Mouse (Mus musculus): ENCODE measurements around the gene Ipo5.

The Ipo5 gene

DNA sequence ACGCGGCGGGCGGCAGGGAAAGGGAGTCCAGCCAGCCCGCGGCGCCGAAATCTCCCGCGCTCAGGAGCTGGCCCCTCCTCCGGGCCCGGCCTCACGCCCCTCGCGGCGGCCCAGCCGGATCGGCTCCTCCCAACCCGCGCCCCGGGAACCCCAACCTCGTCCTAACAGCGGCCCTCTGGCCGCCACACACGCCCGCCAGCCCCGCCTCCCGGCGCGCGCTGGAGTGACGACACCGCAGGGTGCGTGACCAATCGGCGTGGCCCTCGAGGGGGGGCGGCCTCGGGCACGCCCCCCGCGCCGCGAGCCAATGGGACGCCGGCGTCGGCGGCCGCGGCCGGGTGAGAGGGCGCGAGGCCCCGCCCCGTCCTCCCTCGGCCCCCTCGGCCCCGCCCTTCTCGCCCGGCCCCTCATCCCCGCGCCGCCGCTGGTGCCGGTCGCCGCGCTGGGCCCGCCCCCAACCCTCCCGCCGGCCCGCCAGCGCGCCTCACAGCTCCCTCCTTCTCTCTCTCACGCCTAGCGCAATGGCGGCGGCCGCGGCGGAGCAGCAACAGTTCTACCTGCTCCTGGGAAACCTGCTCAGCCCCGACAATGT is at the start of gene Ipo5:
Ipo5 (plus strand) TSS at position 492 of the 592 bp plus-strand sequence.
- DNase-seq (ENCODE audit: low read depth, low spot score), result peak; percentile 93

DNA sequence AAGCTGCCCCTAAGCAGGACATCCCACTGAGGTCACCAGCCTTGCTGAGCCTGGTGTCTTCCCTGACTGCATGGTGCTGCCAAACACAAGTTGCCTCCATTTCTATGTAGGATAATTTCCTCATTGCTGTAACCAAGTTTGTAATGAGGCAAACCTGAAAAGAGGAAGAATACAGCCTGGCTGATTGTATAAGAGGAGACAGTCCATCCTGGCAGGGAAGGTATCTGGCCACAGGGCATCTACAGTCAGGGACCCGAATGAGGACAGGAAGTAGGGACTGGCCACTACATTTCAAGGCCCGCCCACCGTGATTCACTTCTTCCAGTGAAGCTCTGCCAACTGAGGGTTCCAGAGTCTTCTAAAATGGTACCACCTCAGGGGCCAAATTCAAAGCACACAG is 47.8 kb upstream of the Ipo5 start:
- DNase-seq (ENCODE audit: low read depth, low spot score), result no peak

DNA sequence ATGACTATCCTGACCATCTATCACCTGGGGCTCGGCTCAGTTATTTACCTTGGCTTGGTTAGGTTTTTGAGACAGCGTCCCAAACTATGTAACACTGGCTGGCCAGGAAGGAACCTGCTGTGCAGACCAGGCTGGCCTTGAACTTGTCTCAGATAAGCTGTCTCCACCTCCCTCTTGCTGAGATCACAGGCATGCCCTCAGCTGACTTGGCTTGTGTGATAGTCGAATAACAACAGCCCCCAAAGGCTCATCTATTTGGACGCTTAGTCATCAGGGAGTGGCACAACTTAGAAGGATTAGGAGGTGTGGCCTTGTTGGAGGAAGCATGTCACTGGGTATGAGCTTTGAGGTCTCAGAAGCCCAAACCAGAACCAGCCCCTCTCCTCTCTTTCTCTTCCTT is 46.1 kb upstream of the Ipo5 start:
- peak; percentile 68 for DNase-seq (ENCODE audit: low read depth, low spot score)

DNA sequence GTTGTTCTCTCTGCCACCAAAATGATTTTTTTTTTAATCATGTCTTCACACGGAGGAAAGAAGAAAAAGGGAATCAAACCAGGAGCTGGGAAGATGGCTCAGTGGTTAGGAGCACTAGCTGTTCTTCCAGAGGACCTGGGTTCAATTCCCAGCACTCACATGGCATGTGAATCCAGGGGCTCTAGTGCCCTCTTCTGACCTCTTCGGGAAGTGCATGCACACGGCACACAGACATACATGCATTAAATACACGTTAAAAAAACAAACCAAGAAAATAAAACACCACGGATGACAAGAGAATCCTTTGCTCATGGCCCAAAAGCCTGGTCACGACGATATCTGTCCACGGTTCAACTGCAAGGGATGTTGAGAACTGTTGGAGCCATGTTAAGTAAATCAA is 44.5 kb upstream of the Ipo5 start:
- DNase-seq (ENCODE audit: low read depth, low spot score), result peak; percentile 36

DNA sequence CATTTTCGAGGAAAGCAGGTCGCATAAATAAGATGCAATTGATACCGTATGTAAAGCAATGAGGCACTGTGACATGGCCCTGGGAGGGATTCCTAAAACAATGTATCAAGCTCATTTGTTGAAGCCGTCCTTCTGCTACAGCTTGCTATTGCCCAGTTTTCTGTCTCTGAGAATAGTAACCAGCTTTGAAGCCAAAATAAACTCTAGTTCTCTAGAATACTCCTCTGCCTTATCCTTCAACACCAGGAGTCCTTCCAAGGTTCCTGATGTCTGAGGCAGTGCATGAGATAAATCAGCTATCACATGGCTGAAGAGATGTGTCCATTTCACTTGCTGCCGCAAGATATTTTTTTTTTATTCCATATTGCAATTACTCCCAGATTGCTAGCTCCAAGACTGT is 43.9 kb upstream of the Ipo5 start:
- DNase-seq (ENCODE audit: low read depth, low spot score), result no peak

DNA sequence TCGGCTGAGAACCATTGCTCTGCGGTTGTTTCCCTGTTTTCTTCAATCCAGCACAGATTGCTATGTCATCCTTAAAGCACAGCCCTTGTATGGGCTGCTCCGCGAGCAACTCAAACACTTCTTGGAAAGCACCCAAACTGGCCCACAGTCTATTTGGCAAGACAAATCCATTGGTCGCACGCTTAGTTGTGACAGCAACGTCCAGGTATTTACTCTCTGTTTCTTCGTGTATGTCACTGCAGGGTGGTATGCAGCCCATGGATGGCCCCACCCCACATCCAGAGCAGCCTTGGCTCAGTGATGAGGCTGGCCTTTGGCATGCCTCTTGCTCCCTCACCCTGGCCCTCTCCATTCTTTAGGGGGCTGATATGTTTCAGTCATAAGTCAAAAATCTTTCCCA is 42.5 kb upstream of the Ipo5 start:
- no peak for DNase-seq (ENCODE audit: low read depth, low spot score)

DNA sequence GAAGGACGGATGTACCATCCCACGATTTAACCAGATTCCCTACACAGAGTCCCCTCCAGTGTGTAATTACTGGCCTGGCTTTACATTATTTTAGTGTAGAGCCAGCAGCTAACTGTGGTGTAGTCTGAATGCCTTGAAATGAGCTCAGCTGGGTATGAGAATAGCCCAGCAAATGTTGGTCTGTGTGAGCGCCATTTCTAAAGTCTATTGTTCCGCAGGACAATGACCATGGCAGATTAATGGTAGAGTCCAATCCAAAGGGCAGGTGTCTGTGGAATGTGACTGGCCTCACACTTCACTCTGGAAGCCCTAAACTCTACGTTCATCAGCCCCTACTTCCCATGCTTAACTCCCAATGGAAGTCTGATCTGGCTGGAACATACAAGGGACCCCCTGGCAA is 40.3 kb upstream of the Ipo5 start:
- DNase-seq (ENCODE audit: low read depth, low spot score), result no peak

DNA sequence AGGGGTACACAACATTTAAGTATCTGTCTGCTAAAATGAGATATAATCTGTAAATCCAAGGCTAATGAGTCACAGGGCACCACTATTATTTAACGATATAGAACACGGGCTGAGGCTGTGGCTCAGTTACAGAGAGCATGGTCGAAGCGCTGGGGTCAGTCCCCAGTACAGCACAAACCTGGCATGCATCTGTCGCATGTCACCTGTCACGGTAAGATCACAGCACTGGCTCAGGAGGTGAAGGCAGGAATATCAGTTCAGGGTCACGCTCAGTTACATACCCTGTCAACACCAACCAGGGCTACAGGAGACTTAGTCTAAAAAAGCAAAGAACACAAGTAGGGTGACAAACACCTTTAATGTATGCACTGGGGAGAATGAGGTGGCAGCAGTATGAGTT is 36.6 kb upstream of the Ipo5 start:
- DNase-seq (ENCODE audit: low read depth, low spot score), result no peak

DNA sequence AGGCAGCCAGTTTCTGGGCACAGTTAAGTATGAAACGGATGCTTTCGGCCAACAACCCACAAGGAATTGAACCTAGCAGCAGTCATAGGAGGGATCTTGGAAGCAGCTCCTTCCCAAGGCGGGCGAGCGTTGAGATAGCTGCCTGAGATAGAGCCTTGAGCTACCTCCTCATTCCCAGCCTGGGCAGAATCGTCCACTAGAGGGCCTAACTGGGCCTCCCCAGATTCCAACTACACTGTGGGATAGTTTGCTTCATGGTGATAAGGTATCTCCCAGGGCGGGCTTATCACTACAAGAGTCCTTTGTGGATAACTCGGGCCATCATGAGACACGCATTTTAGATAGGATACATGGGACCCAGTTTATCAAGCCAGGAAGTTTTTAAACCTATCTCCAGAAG is 35.9 kb upstream of the Ipo5 start:
- peak; percentile 56 for DNase-seq (ENCODE audit: low read depth, low spot score)

DNA sequence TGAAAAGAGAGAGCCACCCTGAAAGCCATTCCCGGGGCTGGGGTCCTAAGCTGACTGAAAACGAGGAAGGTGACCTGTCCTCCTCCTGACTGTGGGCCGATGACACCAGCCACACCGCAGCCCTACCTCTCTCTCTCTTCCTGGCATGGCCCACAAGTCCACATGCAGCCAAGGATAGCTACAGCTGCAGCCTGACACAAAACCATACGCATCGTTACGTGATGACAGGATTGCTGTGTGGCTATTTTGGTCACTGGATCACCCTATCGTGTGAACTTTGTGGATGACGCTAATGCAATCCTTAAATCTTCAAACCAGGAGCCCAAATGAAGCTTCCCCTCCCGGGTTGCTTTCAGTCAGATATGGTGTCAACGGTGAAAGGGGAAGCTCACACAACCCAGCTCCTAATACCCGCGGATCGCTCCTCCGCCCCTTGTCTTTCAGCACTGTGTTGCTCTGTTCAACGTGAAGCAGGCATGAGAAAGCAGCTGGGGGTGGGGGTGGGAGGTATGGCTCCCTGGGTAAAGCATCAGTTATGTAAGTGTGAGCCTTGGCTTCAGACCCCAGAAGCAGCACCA is 35.1 kb upstream of the Ipo5 start:
- no peak for DNase-seq (ENCODE audit: low read depth, low spot score)

DNA sequence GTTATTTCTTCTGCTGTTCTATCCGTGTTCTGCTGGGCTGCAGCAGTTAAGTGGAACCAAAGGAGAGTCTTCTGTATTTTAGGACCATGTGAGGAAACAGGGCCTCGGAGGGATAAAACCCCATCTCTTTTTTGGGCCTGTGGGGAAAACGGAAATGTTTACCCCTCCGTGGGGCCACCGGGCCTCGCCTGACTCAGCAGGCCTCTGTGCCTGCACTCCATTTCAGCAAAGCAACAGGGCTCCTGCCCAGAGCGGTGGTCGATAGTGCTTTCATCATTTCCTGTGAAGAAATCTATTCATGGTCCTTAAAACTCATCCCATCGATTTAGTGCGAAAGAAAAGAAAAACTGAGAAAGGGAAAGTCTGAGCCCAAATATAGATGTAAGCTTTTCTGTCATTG is 33.9 kb upstream of the Ipo5 start:
- no peak for DNase-seq (ENCODE audit: low read depth, low spot score)

DNA sequence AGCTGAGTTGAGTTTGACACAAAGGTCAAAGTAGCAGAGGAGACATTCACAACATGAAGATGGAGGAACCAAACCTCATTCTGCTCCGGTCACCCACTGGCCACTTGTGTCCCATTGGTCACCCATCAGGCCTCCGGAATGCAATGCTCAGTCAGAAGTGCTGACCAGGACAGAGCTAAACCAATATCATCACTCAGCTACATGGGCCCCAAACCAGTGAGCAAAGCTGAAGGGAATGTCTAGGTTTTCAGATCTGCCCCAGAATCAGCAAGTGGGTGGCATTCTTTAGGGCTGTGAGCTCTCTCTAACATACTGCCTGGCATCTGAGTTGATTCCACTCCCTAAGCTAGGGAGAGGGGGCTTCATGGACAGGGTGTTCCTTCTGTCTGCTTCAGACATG is 32.0 kb upstream of the Ipo5 start:
- DNase-seq (ENCODE audit: low read depth, low spot score), result no peak

DNA sequence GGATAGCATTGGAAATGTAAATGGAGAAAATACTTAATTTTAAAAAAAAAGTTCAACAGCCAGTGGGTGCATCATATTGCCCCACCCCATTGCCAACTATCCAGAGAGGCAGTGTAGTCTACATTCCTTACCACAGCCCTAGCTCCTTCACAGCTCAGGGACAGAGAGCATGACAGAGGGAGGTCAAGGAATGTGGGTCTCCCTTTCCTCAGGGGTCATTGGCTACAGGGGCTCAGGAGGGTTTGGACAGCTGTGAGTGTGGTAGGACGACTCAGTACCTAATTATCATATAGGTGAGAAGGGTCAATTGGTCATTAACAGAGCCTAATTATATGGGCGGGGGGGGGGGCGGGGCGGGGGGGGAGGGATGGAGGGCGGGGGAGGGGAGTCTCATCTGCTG is 30.4 kb upstream of the Ipo5 start:
- peak; percentile 58 for DNase-seq (ENCODE audit: low read depth, low spot score)

DNA sequence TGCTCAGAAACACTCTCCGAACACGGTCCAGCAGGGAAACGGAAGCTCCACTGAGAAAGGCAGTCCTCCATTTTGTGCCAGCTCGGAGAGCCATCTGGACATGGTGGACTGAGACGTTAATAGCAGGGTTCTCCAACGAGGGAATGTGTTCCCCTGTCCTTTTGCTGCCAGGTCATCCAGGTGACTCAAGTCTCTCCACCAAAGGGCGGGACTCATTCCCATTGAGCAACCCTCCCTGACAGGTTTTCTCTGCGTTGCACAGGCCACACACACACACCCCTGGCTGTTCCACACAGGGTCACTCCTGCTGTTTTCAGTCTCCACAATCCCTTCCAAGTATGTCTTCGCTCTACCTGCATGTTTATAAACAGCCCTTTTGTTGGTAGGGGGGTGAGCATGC is 30.0 kb upstream of the Ipo5 start:
- DNase-seq (ENCODE audit: low read depth, low spot score), result peak; percentile 46

DNA sequence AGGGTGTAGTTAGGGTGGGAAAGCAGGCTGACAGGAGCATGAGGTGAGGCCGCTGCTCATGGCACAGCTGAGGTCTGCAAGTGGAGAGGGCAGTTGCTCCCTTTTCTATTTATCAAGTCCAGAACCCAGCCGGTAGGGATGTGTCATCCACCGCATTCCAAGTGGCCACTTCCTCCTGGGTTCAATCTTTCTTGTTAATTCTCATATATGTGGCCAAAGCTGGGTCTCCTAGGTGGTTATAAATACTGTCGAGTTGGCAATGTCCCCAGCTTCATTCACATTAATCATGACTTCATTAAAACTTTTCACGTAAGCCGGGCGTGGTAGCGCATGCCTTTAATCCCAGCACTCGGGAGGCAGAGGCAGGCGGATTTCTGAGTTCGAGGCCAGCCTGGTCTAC is 22.3 kb upstream of the Ipo5 start:
- DNase-seq (ENCODE audit: low read depth, low spot score), result no peak

DNA sequence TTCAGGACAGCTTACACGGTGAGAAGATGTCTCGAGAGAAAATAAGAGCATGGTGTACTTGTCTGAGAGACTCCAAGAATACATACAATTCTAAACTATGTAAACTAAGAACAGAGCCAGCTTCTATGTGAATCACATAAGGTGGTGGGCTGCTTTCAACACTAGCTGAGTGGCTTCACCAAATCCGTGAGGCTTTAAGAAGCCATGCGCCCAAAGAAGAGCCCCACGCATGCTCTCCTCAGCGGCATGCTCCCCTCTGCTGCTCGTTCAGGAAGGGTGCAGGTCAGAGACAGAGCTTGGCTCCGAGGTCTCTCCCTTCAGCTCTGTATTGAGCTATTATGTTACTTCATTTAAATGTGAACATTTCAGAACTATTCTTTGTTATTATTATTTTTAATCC is 18.7 kb upstream of the Ipo5 start:
- DNase-seq (ENCODE audit: low read depth, low spot score), result no peak

DNA sequence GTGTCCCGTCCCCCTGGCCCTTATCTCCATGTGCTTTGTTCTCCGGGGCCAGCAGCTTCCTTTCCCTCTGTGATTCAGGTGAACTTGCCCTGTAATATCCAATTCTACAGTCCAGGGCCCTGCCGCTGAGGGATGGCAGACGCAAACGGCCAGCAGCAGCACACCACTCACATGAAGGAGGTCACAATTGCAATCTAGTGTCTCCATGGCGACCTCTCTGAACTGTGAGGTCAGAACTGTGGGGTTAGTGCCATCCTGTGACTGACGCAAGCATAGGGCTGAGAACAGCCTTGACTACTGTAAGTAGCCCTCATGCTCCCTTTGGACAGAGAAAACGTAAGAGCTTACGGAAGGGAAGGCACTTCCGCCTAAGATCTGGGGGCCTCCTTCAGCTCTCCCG is 14.4 kb upstream of the Ipo5 start:
- DNase-seq (ENCODE audit: low read depth, low spot score), result peak; percentile 22

DNA sequence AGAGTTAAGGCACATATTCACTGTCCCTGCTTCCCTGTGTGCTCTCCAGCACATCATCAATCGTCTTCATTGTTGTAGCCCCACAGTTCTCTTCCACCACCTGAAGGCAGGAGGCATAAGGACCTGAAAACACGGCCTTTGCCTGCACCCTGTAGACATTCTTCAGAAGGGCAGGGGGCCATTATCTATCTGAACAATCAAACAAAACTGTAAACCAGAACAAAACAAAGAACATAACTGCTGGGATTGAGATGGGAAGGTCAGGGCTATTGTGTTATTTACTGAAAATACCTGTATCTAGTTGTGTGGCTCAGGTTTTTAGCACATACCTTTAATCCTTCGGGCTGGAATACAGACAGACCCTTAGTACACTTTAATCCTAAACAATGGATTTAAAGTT is 12.1 kb upstream of the Ipo5 start:
- no peak for DNase-seq (ENCODE audit: low read depth, low spot score)

DNA sequence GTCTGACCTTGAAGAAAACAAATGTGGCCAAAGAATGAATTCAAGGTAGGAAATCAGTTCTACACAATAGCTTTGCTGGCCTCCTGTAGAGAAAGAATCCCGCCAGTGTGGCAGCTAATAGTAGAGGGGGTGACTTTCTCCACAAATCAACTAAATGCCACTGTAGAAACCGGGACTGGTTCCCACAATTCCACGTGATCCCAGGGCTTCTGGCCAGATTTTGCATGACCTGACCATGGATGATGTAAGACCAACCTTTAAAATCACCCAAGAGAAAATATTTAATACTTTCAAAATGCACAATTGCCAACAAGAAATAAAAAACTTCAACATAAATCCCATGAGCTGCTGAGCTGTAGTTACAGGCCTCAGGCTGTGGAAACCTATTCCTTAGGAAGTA is 1.6 kb upstream of the Ipo5 start:
- DNase-seq (ENCODE audit: low read depth, low spot score), result no peak

DNA sequence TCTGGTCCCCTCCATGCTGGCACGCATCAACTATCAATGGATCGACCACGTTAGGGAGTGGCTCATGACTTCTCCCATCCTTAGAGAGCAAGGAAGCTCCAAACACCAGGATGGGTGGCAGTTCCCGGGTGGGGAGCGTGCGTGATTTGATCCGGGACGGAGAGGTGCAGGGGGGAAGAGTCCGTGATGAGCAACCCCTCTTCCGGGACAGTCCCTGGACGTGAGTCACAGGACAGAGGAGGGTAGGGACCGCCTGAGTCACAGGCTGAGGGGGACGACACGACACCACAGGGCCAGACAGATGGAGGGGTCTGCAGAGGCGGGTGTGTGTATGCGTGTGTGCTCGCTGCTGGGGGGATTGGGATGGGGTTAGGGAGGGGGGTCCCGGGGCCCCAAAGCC is 704 bp upstream of the Ipo5 start:
- DNase-seq (ENCODE audit: low read depth, low spot score), result peak; percentile 50

DNA sequence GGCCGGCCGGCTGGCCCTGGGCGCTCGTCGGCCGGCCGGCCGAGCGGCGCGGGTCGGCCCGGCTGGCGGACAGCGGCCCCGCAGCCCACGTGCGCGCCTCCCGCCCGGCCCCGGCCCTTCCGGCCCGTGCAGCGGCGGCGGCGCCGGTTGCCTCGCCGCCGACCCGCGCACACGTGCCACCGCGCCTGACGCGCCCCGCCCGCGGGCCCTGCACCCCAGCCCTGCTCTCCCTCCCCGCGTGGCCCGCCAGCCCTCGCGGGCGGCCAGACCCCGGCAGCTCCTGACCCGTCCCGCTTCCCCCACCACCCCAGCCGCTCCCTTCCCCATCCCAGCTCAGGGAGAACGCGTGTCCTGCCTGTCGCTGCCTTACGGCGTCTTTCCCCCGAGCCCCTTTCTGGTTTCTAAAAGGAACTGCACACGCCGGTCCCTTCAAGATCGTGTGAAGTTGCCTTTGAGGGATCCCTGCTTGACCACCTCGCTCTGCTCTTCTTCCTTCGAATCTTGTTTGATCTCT is 421 bp downstream of the Ipo5 start:
- peak; percentile 47 for DNase-seq (ENCODE audit: low read depth, low spot score)

DNA sequence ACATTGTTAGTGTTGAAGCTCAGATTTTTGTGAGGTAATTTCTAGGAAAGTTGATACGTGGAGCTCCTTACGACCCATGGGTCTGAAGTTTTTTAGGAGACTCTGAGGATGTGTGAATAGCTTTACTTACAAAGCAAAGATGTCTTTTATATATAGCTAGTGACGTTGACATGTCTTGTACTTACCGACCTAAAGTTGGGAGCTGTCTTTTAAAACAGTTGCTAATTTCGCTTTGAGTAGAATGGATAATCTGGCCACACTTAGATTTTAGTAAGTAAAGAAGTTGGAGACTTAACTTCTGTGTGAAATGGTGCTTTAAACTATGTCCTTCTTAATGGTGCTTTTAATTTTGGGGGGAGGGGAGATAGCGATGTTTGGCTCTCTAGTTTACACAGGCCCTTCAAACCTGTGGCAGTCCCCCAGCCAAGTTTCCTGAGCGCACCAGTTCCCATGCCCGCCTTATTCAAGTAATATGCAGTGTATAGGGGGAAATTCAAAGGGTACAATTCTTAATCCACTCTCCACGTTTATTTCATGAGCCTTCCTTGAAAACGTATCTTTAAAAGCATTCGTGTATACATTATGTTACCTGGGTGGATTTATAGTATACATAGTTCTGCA is 1.2 kb downstream of the Ipo5 start:
- no peak for DNase-seq (ENCODE audit: low read depth, low spot score)

DNA sequence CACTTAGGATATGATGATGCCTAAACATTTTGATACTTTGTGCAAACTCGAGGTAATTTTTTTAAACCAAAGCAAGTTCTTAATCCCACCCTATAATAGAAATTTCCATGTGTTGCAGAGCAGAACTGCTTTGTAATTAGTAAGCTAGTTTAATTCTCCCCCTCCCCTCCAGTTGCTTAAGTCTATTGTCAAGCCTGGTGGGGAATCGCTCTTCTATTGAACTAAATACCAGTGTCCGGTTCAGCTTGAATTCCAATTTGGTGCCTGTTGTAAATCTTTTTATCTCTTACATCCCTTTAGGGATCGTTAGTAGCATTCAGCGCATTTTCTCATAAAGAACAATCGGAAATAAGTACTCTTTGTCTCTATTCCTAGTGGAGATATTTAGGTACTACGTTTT is 1.9 kb downstream of the Ipo5 start:
- DNase-seq (ENCODE audit: low read depth, low spot score), result no peak
